Mouse (Mus musculus): ENCODE data around the gene C1rb.
"Not testable (repeated sequence)": the region's sequence is repeated elsewhere in the genome, so short reads cannot be mapped to it uniquely, and the experiment has no call there.

Gene C1rb

GRCm38 (mm10) chr6:124570026-124570425 lies at the start of gene C1rb:
TSS of gene C1rb (plus strand) at chr6:124570294.
- DNase-seq (ENCODE audit: low spot score): peak; percentile 81

- not testable (repeated sequence) for DNase-seq (ENCODE audit: low spot score)
Observed at GRCm38 (mm10) chr6:124522082-124522481, 48.0 kb upstream of the C1rb start.

GRCm38 (mm10) chr6:124527881-124528280 lies 42.2 kb upstream of the C1rb start:
- DNase-seq (ENCODE audit: low spot score): no peak

- no peak for DNase-seq (ENCODE audit: low spot score)
Observed at GRCm38 (mm10) chr6:124531077-124531476, 39.0 kb upstream of the C1rb start.

GRCm38 (mm10) chr6:124536125-124536829 lies 33.8 kb upstream of the C1rb start:
- DNase-seq (ENCODE audit: low spot score): not testable (repeated sequence)

- DNase-seq (ENCODE audit: low spot score): not testable (repeated sequence)
Observed at GRCm38 (mm10) chr6:124541176-124541575, 28.9 kb upstream of the C1rb start.

- DNase-seq (ENCODE audit: low spot score): peak; percentile 64
Observed at GRCm38 (mm10) chr6:124542284-124542683, 27.8 kb upstream of the C1rb start, which contains the start of gene C1s1. TSS of gene C1s1 (minus strand) at chr6:124542359.

GRCm38 (mm10) chr6:124544466-124544865 lies 25.6 kb upstream of the C1rb start:
- DNase-seq (ENCODE audit: low spot score): peak; percentile 38

- peak; percentile 34 for DNase-seq (ENCODE audit: low spot score)
Observed at GRCm38 (mm10) chr6:124545425-124545824, 24.7 kb upstream of the C1rb start.

GRCm38 (mm10) chr6:124547979-124548378 lies 22.1 kb upstream of the C1rb start:
- DNase-seq (ENCODE audit: low spot score): not testable (repeated sequence)

GRCm38 (mm10) chr6:124549023-124549550 lies 21.0 kb upstream of the C1rb start:
- DNase-seq (ENCODE audit: low spot score): no peak

- DNase-seq (ENCODE audit: low spot score): no peak
Observed at GRCm38 (mm10) chr6:124552766-124553165, 17.3 kb upstream of the C1rb start.

- not testable (repeated sequence) for DNase-seq (ENCODE audit: low spot score)
Observed at GRCm38 (mm10) chr6:124555956-124556355, 14.1 kb upstream of the C1rb start.

GRCm38 (mm10) chr6:124561156-124561555 lies 8.9 kb upstream of the C1rb start:
- DNase-seq (ENCODE audit: low spot score): not testable (repeated sequence)

- not testable (repeated sequence) for DNase-seq (ENCODE audit: low spot score)
Observed at GRCm38 (mm10) chr6:124561611-124562010, 8.5 kb upstream of the C1rb start.

- not testable (repeated sequence) for DNase-seq (ENCODE audit: low spot score)
Observed at GRCm38 (mm10) chr6:124575155-124575678, 5.1 kb downstream of the C1rb start.

- not testable (repeated sequence) for DNase-seq (ENCODE audit: low spot score)
Observed at GRCm38 (mm10) chr6:124580155-124580554, 10.1 kb downstream of the C1rb start.

- no peak for DNase-seq (ENCODE audit: low spot score)
Observed at GRCm38 (mm10) chr6:124582231-124582630, 12.1 kb downstream of the C1rb start.

GRCm38 (mm10) chr6:124584935-124585334 lies 14.8 kb downstream of the C1rb start:
- peak; percentile 45 for DNase-seq (ENCODE audit: low spot score)

- DNase-seq (ENCODE audit: low spot score): peak; percentile 78
Observed at GRCm38 (mm10) chr6:124585761-124586160, 15.7 kb downstream of the C1rb start.

- peak; percentile 58 for DNase-seq (ENCODE audit: low spot score)
Observed at GRCm38 (mm10) chr6:124586266-124586665, 16.2 kb downstream of the C1rb start.

GRCm38 (mm10) chr6:124588771-124589170 lies 18.7 kb downstream of the C1rb start:
- DNase-seq (ENCODE audit: low spot score): no peak

- peak; percentile 69 for DNase-seq (ENCODE audit: low spot score)
Observed at GRCm38 (mm10) chr6:124592186-124592700, 22.1 kb downstream of the C1rb start.

All from adipocyte (in vitro differentiated cells).